Comparison of ENCODE assay signal across 13 mouse cellular contexts in the genomic region with DNA sequence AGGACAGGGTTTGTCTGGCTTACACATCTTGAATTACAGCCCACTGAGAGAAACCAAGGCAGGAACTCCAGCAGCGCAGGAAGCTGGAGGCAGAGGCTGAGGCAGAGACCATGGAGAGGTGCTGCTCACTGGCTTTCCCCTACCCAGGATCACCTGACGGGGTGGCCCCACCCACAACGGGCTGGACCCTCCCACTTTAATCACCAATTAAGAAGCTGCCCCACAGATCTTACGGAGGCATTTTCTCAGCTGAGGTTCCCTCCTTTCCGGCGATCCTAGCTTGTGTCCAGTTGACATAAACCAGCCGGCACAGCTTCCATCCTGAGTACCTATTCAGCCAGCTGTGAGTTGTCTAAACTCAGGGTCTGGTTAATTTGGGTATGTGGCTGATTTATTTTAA. TPM values are rescaled to one million over a fixed set of nuclear protein-coding genes. Genes with fewer than 3 reads are reported as not detected.
DNase-seq lines count a peak whose midpoint lies in the region; ATAC-seq and TF ChIP-seq lines count a peak whose summit lies in the region.
"Had no signal": no experiment of that assay in that cellular context is flagged by ENCODE, and none has a peak within 500 bp of the region (broad histone marks: within the 10 kb centered on the region; RNA-seq: fewer than 3 reads in every experiment).

No protein-coding gene starts in this region.

- peak overlapping the region; percentile 39; the same call in 1 of the 2 replicates for H3K4me3 ChIP-seq in E14TG2a.4 (replicated peaks; ENCODE audit: low read length)
- no peak overlapping the region for H3K4me3 ChIP-seq in midbrain, embryonic 16.5 days (ENCODE audit: low read depth, low read length)
- H3K4me3 ChIP-seq: neural tube, embryonic 12.5 days had no signal

- no peaks in the 10 kb centered on the region for H3K36me3 ChIP-seq in E14TG2a.4 (ENCODE audit: insufficient read depth, low read length)
- no peaks in the 10 kb centered on the region for H3K36me3 ChIP-seq in midbrain, embryonic 16.5 days (ENCODE audit: control insufficient read depth, insufficient read depth, low read length)
- H3K36me3 ChIP-seq: neural tube, embryonic 12.5 days had no signal

- H3K9me3 ChIP-seq in E14TG2a.4 (ENCODE audit: low read length), result no peaks in the 10 kb centered on the region
- H3K9me3 ChIP-seq in midbrain, embryonic 16.5 days (replicated peaks; ENCODE audit: control insufficient read depth, low read length, poor library complexity, severe bottlenecking), result no peaks in the 10 kb centered on the region
- H3K9me3 ChIP-seq: neural tube, embryonic 12.5 days had no signal

- no peak for ATAC-seq in midbrain, embryonic 16.5 days
- ATAC-seq: Patski had no signal

- no peaks in the 10 kb centered on the region for H3K27me3 ChIP-seq in E14TG2a.4 (ENCODE audit: insufficient read depth, low read length)
- no peaks in the 10 kb centered on the region for H3K27me3 ChIP-seq in midbrain, embryonic 16.5 days (ENCODE audit: control insufficient read depth, insufficient read depth, low read depth, low read length)
- H3K27me3 ChIP-seq: neural tube, embryonic 12.5 days; Patski had no signal

- no peak overlapping the region for H3K9ac ChIP-seq in midbrain, embryonic 16.5 days (ENCODE audit: low read depth, low read length)
- H3K9ac ChIP-seq: neural tube, embryonic 12.5 days had no signal

- 21% methylated on average over 7 of the region's 7 CpGs for WGBS in midbrain, embryonic 16.5 days

- H3K27ac ChIP-seq in midbrain, embryonic 16.5 days (ENCODE audit: low read length), result no peak overlapping the region
- H3K27ac ChIP-seq: neural tube, embryonic 12.5 days had no signal

- no peak for TF ChIP-seq CTCF in E14TG2a.4 (conservative IDR thresholded peaks at IDR 0.05; ENCODE audit: low read length)

- H3K4me2 ChIP-seq in midbrain, embryonic 16.5 days (ENCODE audit: low read length), result no peak overlapping the region
- H3K4me2 ChIP-seq: neural tube, embryonic 12.5 days had no signal

- peak; percentile 73 for DNase-seq in c-Kit-positive CD71-positive TER-119-positive erythroid progenitor cells, embryonic 14.5 days (ENCODE audit: low spot score)
- DNase-seq in kidney, adult 8-10 months, result peak; percentile 83 to 85
- DNase-seq in lung, adult 18-20 months, result peak; percentile 38 to 64
- no peak for DNase-seq in left cerebral cortex, adult 8-10 months (ENCODE audit: low spot score in 2 of 2)
- DNase-seq in testis, postnatal 14 days (ENCODE audit: low spot score), result no peak
- DNase-seq in gastrocnemius, adult 18-20 months (ENCODE audit: low spot score), result no peak
- DNase-seq: cerebellum, adult 2 months; gastrocnemius, postnatal 10 days; thymus, postnatal 25 days had no signal

- H3K4me1 ChIP-seq in E14TG2a.4 (replicated peaks; ENCODE audit: low read depth, low read length), result peaks cover 16% of the 10 kb centered on the region
- H3K4me1 ChIP-seq in midbrain, embryonic 16.5 days (ENCODE audit: control insufficient read depth, insufficient read depth, low read length), result no peaks in the 10 kb centered on the region
- H3K4me1 ChIP-seq: neural tube, embryonic 12.5 days had no signal

RNA-seq across cellular contexts. Expression of gene Med9, which starts 26.7 kb away (rescaled TPM):
- 10 to 100 TPM; 40.9 to 45.4 (median 42.7) TPM for total RNA-seq in left cerebral cortex, adult 8-10 months (2022)
- 30.7 and 33.4 TPM in 2 replicates for polyA plus RNA-seq in midbrain, embryonic 16.5 days (2015; fragmentation: Nextera tagmentation; extraction: Ambion mirVana)
- total RNA-seq in gastrocnemius, adult 18-20 months (2021), result 10 to 100 TPM; 21.8 to 22.3 TPM

RNA-seq across cellular contexts. Expression of gene Rasd1, which starts 43.5 kb away (rescaled TPM):
- total RNA-seq in left cerebral cortex, adult 8-10 months (2022), result 10 to 100 TPM in 2 of 4 experiments, 1 to 10 TPM in 2; 5.3 to 10.5 (median 9.3) TPM
- polyA plus RNA-seq in midbrain, embryonic 16.5 days (2015; fragmentation: Nextera tagmentation; extraction: Ambion mirVana), result 1.7 and 2.5 TPM in 2 replicates
- total RNA-seq in gastrocnemius, adult 18-20 months (2021), result 1 to 10 TPM; 1.9 to 5.2 TPM

Comparison
In these comparisons a context has a peak if more than half of its experiments do, and no peak if none do; other contexts are left out.
1. DNase-seq: peak in c-Kit-positive CD71-positive TER-119-positive erythroid progenitor cells, embryonic 14.5 days (single experiment), kidney, adult 8-10 months (2 of 2) and lung, adult 18-20 months (2 of 2); none in left cerebral cortex, adult 8-10 months (0 of 2), testis, postnatal 14 days (single experiment) and gastrocnemius, adult 18-20 months (single experiment).